In genomic region chr7:25296945-25297453, GRCm38 (mm10) we compare ENCODE assay signal across 9 mouse cellular contexts. TPM values are rescaled to one million over a fixed set of nuclear protein-coding genes. Genes with fewer than 3 reads are reported as not detected.
DNase-seq lines count a peak whose midpoint lies in the region; ATAC-seq lines count a peak whose summit lies in the region.
"Had no signal": no experiment of that assay in that cellular context is flagged by ENCODE, and none has a peak within 500 bp of the region (broad histone marks: within the 10 kb centered on the region; RNA-seq: fewer than 3 reads in every experiment).

No protein-coding gene starts in this region.

- no peaks in the 10 kb centered on the region for H3K9me3 ChIP-seq in hindbrain, embryonic 13.5 days
- no peaks in the 10 kb centered on the region for H3K9me3 ChIP-seq in stomach, embryonic 14.5 days (ENCODE audit: control insufficient read depth, low read depth, low read length)

- H3K4me2 ChIP-seq in hindbrain, embryonic 13.5 days = peak overlapping the region; percentile 79
- H3K4me2 ChIP-seq in stomach, embryonic 14.5 days (replicated peaks; ENCODE audit: low read depth, low read length) = peak overlapping the region; percentile 69

- H3K27me3 ChIP-seq in hindbrain, embryonic 13.5 days = no peaks in the 10 kb centered on the region
- no peaks in the 10 kb centered on the region for H3K27me3 ChIP-seq in stomach, embryonic 14.5 days (ENCODE audit: control insufficient read depth, insufficient read depth, low read length)

- peaks cover 40% of the 10 kb centered on the region for H3K36me3 ChIP-seq in hindbrain, embryonic 13.5 days
- peaks cover 34% of the 10 kb centered on the region for H3K36me3 ChIP-seq in stomach, embryonic 14.5 days (ENCODE audit: control insufficient read depth, insufficient read depth, low read length)

- peak overlapping the region; percentile 99 for H3K27ac ChIP-seq in hindbrain, embryonic 13.5 days
- peak overlapping the region; percentile 92 for H3K27ac ChIP-seq in stomach, embryonic 14.5 days (ENCODE audit: low read length)

- H3K4me1 ChIP-seq in hindbrain, embryonic 13.5 days (replicated peaks) = peaks cover 44% of the 10 kb centered on the region
- H3K4me1 ChIP-seq in stomach, embryonic 14.5 days (ENCODE audit: control insufficient read depth, insufficient read depth, low read length) = peaks cover 6% of the 10 kb centered on the region; the same call in 1 of the 2 replicates

- H3K4me3 ChIP-seq in hindbrain, embryonic 13.5 days = peak overlapping the region; percentile 85
- peak overlapping the region; percentile 66 for H3K4me3 ChIP-seq in stomach, embryonic 14.5 days (ENCODE audit: low read depth, low read length)

- H3K9ac ChIP-seq in hindbrain, embryonic 13.5 days = peak overlapping the region; percentile 96
- peak overlapping the region; percentile 60 for H3K9ac ChIP-seq in stomach, embryonic 14.5 days (replicated peaks; ENCODE audit: low read depth, low read length)

- peak; percentile 40; the same call in 1 of the 2 replicates for ATAC-seq in common myeloid progenitor, adult 5-6 weeks (replicated peaks; ENCODE audit: low read depth, poor library complexity, severe bottlenecking)
- ATAC-seq in hindbrain, embryonic 13.5 days (ENCODE audit: low FRiP score) = no peak
- ATAC-seq in stomach, embryonic 14.5 days (ENCODE audit: insufficient number of reproducible peaks, insufficient read depth, low FRiP score, low read depth) = peak; percentile 39; the same call in 1 of the 2 replicates

- WGBS in hindbrain, embryonic 13.5 days = 1% methylated on average over 21 of the region's 21 CpGs
- under 1% methylated on average over 21 of the region's 21 CpGs for WGBS in stomach, embryonic 14.5 days

- DNase-seq in adrenal gland, postnatal 25 days = peak; percentile 51
- no peak for DNase-seq in adrenal gland, postnatal 4 days (ENCODE audit: low spot score in 2 of 2)
- DNase-seq in 3T3-L1 (ENCODE audit: low read depth, low spot score) = peak; percentile 47
- peak; percentile 53 for DNase-seq in lung, postnatal 36 days
- DNase-seq in right cerebral cortex, postnatal 14 days = no peak

RNA-seq across cellular contexts. Expression of gene Pafah1b3, which starts 0.8 kb away (rescaled TPM):
- total RNA-seq in adrenal gland, postnatal 25 days (2021) = 31.9 and 35.8 TPM in 2 replicates
- 10 to 100 TPM; 62.9 to 70.0 TPM for total RNA-seq in adrenal gland, postnatal 4 days (2021)
- 21.4 and 27.3 TPM in 2 replicates for total RNA-seq in common myeloid progenitor, adult 5-6 weeks (2017)
- polyA plus RNA-seq in hindbrain, embryonic 13.5 days (2015; fragmentation: Nextera tagmentation; extraction: Ambion mirVana) = 619 and 632 TPM in 2 replicates
- polyA plus RNA-seq in stomach, embryonic 14.5 days (2014; fragmentation: Nextera tagmentation; extraction: Ambion mirVana) = 274 and 284 TPM in 2 replicates

RNA-seq across cellular contexts. Expression of gene Prr19, which starts 4.2 kb away (rescaled TPM):
- not detected in 2 replicates for total RNA-seq in adrenal gland, postnatal 25 days (2021)
- not detected for total RNA-seq in adrenal gland, postnatal 4 days (2021)
- not detected in 2 replicates for total RNA-seq in common myeloid progenitor, adult 5-6 weeks (2017)
- polyA plus RNA-seq in hindbrain, embryonic 13.5 days (2015; fragmentation: Nextera tagmentation; extraction: Ambion mirVana) = 2.3 TPM in 2 replicates
- polyA plus RNA-seq in stomach, embryonic 14.5 days (2014; fragmentation: Nextera tagmentation; extraction: Ambion mirVana) = 0.76 and 1.1 TPM in 2 replicates
- total RNA-seq: left cerebral cortex, adult 8-10 months had no signal

RNA-seq across cellular contexts. Expression of gene Tmem145, which starts 8.9 kb away (rescaled TPM):
- total RNA-seq in adrenal gland, postnatal 25 days (2021) = 1.6 and 3.7 TPM in 2 replicates
- total RNA-seq in adrenal gland, postnatal 4 days (2021) = 1 to 10 TPM; 4.0 to 5.4 TPM
- total RNA-seq in common myeloid progenitor, adult 5-6 weeks (2017) = not detected in 2 replicates
- polyA plus RNA-seq in hindbrain, embryonic 13.5 days (2015; fragmentation: Nextera tagmentation; extraction: Ambion mirVana) = 49.5 and 50.6 TPM in 2 replicates
- polyA plus RNA-seq in stomach, embryonic 14.5 days (2014; fragmentation: Nextera tagmentation; extraction: Ambion mirVana) = 1.9 and 2.0 TPM in 2 replicates

RNA-seq across cellular contexts. Expression of gene Megf8, which starts 20.0 kb away (rescaled TPM):
- 56.9 and 77.1 TPM in 2 replicates for total RNA-seq in adrenal gland, postnatal 25 days (2021)
- 10 to 100 TPM; 51.4 to 55.6 TPM for total RNA-seq in adrenal gland, postnatal 4 days (2021)
- total RNA-seq in common myeloid progenitor, adult 5-6 weeks (2017) = 4.9 and 6.2 TPM in 2 replicates
- polyA plus RNA-seq in hindbrain, embryonic 13.5 days (2015; fragmentation: Nextera tagmentation; extraction: Ambion mirVana) = 18.7 and 20.4 TPM in 2 replicates
- 12.2 and 13.0 TPM in 2 replicates for polyA plus RNA-seq in stomach, embryonic 14.5 days (2014; fragmentation: Nextera tagmentation; extraction: Ambion mirVana)

RNA-seq across cellular contexts. Expression of gene Cic, which starts 29.5 kb away (rescaled TPM):
- total RNA-seq in adrenal gland, postnatal 25 days (2021) = 134 and 146 TPM in 2 replicates
- 100 to 1,000 TPM; 162 to 174 TPM for total RNA-seq in adrenal gland, postnatal 4 days (2021)
- 44.4 and 50.2 TPM in 2 replicates for total RNA-seq in common myeloid progenitor, adult 5-6 weeks (2017)
- polyA plus RNA-seq in hindbrain, embryonic 13.5 days (2015; fragmentation: Nextera tagmentation; extraction: Ambion mirVana) = 36.9 and 42.4 TPM in 2 replicates
- polyA plus RNA-seq in stomach, embryonic 14.5 days (2014; fragmentation: Nextera tagmentation; extraction: Ambion mirVana) = 51.4 and 54.1 TPM in 2 replicates

Comparison
In these comparisons a context has a peak if more than half of its experiments do, and no peak if none do; other contexts are left out.
1. DNase-seq: peak in adrenal gland, postnatal 25 days (single experiment), 3T3-L1 (single experiment) and lung, postnatal 36 days (single experiment); none in adrenal gland, postnatal 4 days (0 of 2) and right cerebral cortex, postnatal 14 days (single experiment).